Mouse (Mus musculus) small intestine, adult 2 months (tissue): Measurements from ENCODE around the gene Gatc. TPM values are rescaled to one million over a fixed set of nuclear protein-coding genes. Genes with fewer than 3 reads are reported as not detected.

Experiments used
- H3K27ac ChIP-seq: fragments of 200-500 bp; 2 replicates; pipeline ENCODE4 v1.5.1; 2012; ENCODE audit warnings: low read depth, low read length, control low read depth, inconsistent platforms; ENCODE audit not compliant: insufficient read depth
- H3K27me3 ChIP-seq: fragments of 200-500 bp; 2 replicates; pipeline ENCODE4 v1.6.1; 2012; ENCODE audit warnings: mild to moderate bottlenecking, moderate library complexity, low read length, inconsistent platforms; ENCODE audit not compliant: control insufficient read depth, insufficient read depth
- H3K36me3 ChIP-seq: fragments of 200-500 bp; 2 replicates; pipeline ENCODE4 v1.6.1; 2012; ENCODE audit warnings: mild to moderate bottlenecking, low read length, control low read depth, inconsistent platforms; ENCODE audit not compliant: control insufficient read depth, insufficient read depth
- H3K4me1 ChIP-seq: fragments of 200-500 bp; 2 replicates; pipeline ENCODE4 v1.6.1; 2012; ENCODE audit warnings: low read length, inconsistent platforms, mixed read lengths; ENCODE audit not compliant: control insufficient read depth, insufficient read depth, insufficient read length
- H3K4me3 ChIP-seq: fragments of 200-500 bp; 2 replicates; pipeline ENCODE4 v1.5.1; 2012; ENCODE audit warnings: low read depth, mild to moderate bottlenecking, control low read depth, inconsistent platforms, low read length, moderate library complexity
- CTCF ChIP-seq: fragments of 200-500 bp; IDR thresholded peaks from 2 replicates; pipeline ENCODE4 v1.5.1; 2012; ENCODE audit warnings: low read depth, mild to moderate bottlenecking, control low read depth, inconsistent platforms, low read length, moderate library complexity, mixed read lengths; ENCODE audit not compliant: insufficient replicate concordance, insufficient read length; ENCODE audit errors: extremely low read depth
- POLR2A ChIP-seq: fragments of 200-500 bp; IDR thresholded peaks from 2 replicates; pipeline ENCODE4 v1.6.1; 2012; ENCODE audit warnings: low read depth, mild to moderate bottlenecking, control low read depth, inconsistent platforms, low read length, moderate library complexity
- WGBS: fragments of 180-500 bp; shearing (Covaris S2); methylation state at CpG from one replicate; pipeline ENCODE4 v1.1.7; 2018; 5-methylcytosine and 5-hydroxymethylcytosine counted together
- polyA plus RNA-seq: library from polyadenylated mRNA; depleted of rRNA; stranded (reverse); fragments of >200 nt; gene quantifications from 2 replicates; pipeline ENCODE4 v1.2.3, GENCODE M21; 2012

Gene Gatc
- polyA plus RNA-seq, 1 experiment = 6.0 TPM

DNA sequence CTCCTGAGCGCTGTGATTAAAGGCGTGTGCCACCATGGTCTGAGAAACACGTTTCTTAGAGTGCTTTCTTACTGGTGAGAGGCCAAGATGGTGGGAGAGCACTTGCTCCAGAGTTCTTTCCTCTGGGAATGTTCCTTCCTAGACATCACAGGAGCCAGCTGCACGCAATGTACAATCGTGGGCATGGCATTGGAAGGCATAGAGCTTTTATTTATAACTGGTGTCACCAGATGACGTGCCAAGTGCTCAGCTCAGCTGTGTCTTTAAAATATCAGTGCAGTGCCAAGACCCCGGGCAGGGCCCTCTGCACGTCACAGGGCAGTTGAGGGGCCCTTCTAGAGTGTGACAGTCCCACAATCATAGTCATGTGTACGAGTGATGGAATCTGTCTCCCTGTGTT is 10.0 kb downstream of the Gatc start:
- peaks cover 3% of the 10 kb centered on the region for H3K4me1 ChIP-seq
- no peak overlapping the region for H3K27ac ChIP-seq
- H3K36me3 ChIP-seq = peaks cover 38% of the 10 kb centered on the region
- no peak for TF ChIP-seq POLR2A
- no peak overlapping the region for H3K4me3 ChIP-seq
- WGBS = 80% methylated on average over 9 of the region's 9 CpGs
- no peaks in the 10 kb centered on the region for H3K27me3 ChIP-seq

DNA sequence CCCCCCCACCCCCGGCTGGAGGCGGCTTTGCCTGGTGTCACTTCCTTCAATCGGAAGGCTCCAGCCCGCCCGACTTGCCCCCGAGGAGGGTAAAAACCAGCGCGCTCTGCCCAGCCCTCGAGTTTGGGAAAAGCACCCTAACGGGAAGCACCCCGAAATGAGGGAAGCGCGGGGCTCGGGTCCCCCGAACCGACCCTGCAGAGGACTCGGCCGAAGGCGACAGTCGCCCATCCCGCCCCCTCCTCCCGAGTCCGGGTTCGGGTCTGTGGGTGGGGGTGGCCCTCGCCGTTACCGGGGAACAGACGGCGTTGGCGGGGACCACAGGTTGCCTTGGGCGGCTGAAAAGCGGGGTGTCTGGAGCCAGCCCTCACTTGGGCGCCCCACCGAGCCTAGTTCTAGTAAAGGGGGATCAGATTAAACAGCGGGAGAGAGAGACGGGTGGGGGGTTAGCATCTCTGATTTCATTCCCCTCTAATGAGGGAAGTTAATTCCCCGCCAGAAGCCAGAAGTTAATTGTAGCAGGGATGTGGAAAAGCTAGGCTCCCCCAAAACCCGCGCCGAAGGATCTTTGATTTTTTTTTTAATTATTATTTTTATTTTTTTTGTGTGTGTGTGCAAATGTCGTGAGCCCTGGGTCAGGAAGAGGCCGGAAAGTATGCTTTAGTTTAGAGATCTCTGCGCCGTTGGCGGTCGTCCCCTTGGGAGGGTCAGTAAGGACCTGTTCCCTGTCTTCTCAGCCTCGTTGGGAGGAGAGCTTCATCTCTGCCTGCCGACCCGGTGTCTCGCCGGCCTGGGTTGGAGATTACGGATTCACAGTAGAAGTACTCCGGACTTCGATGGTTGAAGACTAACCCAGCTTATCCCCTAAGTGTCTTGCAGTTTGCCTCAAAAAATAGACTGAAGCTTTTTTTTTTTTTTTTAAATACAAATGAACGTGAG is 13.1 kb downstream of the Gatc start:
- Histone ChIP-seq H3K36me3 (peaks cover 15% of the 10 kb centered on the region), H3K4me1 (peaks cover 3% of the 10 kb centered on the region), H3K27ac (no peak overlapping the region), H3K4me3 (peak overlapping the region; percentile 81), H3K27me3 (no peaks in the 10 kb centered on the region)
- TF ChIP-seq POLR2A (no peak), CTCF (no peak)
- 1% methylated on average over 53 of the region's 55 CpGs for WGBS

DNA sequence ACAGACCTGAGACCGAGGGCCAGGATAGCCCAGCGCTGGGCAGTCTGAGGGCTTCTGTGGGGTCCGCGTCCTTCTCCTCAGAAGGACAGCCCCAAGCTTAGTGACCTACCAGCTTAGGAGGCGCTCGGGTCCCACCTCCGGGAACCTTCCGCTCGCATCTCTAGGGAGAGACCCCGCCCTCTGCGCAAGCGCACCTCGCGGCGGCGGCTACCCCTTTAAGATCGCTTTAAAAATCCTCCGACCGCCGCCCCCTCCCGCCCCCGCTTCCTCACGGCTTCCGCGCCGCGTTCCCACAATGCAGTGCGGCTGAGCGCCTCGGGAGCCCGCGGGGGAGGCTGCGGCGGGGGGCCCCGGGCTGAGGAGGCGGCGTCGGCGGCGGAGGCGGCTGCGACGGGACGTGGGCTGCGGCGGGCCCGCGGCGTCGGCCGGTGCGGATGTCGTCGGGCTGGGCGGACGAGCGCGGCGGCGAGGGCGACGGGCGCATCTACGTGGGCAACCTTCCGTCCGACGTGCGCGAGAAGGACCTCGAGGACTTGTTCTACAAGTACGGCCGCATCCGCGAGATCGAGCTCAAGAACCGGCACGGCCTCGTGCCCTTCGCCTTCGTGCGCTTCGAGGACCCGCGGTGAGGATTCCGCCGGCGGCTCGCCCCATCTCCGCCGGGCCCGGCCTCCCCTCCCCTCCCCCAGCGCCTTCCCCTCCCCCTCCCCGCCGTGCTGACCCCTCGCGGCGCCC is 13.9 kb downstream of the Gatc start, which contains the start of gene Srsf9:
TSS of gene Srsf9 (plus strand) at position 303 of the 735 bp plus-strand sequence.
- under 1% methylated on average over 92 of the region's 97 CpGs for WGBS
- Histone ChIP-seq H3K27me3 (no peaks in the 10 kb centered on the region), H3K4me3 (peak within 1 kb of the TSS; percentile 81), H3K36me3 (peaks cover 8% of the 10 kb centered on the region), H3K4me1 (peaks cover 3% of the 10 kb centered on the region), H3K27ac (peak within 1 kb of the TSS; percentile 82)
- no peak for TF ChIP-seq CTCF
- peak; percentile 56 for TF ChIP-seq POLR2A

DNA sequence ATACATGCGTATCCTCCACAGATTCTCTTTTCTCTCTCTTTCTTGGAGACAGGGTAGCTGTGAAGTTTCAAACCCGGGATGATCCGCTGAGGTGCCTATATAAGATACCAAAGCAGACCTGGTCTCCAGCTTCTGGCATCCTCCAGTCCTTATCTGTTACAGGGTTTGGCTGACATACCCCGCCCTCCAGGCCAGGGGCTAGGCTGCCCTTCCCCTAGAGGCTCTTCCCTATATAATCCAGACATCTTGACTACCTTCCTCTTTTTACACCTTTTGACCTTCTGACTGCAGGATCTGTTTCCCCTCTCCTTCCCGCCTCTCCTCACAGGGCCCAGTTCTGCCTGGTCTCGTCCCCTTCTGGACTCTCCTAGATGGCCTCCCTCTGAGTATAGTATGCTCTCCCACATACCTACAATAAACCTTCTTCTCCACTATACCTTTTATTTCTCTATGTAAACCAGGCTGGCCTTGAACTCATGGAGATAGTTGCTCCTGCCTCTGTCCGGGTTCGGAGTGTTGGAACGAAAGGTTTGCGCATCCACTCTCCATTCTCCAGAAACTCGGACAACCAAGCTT is 14.6 kb downstream of the Gatc start:
- Histone ChIP-seq H3K27me3 (no peaks in the 10 kb centered on the region), H3K36me3 (peaks cover 4% of the 10 kb centered on the region; the same call in 1 of the 2 replicates), H3K27ac (peak overlapping the region; percentile 25), H3K4me1 (peaks cover 3% of the 10 kb centered on the region), H3K4me3 (peak overlapping the region; percentile 81)
- no peak for TF ChIP-seq POLR2A
- TF ChIP-seq CTCF = no peak; the same call in 1 of the 2 replicates
- WGBS = 13% methylated on average over 11 of the region's 11 CpGs

DNA sequence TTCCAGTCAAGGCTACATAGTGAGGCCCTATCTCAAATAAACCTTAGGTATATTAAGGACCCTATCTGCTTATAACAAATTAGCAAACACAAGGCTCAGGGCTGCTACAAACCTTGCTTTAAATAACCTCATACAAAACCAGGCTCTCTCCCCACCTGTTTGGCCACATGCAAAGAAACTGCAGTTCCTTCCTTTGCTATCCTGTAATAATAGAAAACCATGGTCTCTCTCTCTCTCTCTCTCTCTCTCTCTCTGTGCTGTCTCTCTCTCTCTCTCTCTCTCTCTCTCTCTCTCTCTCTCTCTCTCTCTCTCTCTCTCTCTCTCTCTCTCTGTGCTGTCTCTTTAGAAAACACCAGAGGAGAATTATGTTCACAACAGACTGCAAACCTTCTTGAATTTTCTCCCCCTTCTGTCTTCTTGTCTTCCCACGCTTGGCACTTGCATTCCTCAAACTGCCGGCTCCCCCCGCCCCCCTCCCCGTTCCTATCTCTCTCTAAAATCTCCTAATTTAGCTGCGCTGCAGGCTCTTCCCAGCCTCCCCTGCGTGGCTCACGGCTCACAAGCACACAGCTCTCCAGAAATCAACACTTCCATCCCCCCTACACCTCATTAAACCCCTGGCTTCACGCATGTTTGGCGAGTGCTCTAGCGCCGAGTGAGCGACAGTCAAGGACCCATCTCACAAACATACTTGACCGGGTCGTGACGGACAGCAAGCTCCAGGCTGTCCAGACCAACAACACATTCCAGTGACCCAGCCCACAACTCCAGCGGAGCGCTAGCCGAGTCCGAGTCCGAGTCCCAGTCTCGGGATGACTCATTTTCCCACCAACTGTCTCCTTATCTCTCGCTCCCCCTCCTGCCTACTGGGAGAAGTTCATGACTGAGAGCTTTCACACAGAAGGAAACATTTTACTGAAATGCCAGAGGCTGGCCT is 21.7 kb downstream of the Gatc start:
- no peaks in the 10 kb centered on the region for H3K27me3 ChIP-seq
- no peak for TF ChIP-seq POLR2A
- TF ChIP-seq CTCF = peak; percentile 54; the same call in 1 of the 2 replicates
- H3K4me1 ChIP-seq = peaks cover 9% of the 10 kb centered on the region; the same call in 1 of the 2 replicates
- peak overlapping the region; percentile 51 for H3K4me3 ChIP-seq
- H3K36me3 ChIP-seq = no peaks in the 10 kb centered on the region
- peak overlapping the region; percentile 29; the same call in 1 of the 2 replicates for H3K27ac ChIP-seq
- WGBS = 9% methylated on average over 22 of the region's 22 CpGs

DNA sequence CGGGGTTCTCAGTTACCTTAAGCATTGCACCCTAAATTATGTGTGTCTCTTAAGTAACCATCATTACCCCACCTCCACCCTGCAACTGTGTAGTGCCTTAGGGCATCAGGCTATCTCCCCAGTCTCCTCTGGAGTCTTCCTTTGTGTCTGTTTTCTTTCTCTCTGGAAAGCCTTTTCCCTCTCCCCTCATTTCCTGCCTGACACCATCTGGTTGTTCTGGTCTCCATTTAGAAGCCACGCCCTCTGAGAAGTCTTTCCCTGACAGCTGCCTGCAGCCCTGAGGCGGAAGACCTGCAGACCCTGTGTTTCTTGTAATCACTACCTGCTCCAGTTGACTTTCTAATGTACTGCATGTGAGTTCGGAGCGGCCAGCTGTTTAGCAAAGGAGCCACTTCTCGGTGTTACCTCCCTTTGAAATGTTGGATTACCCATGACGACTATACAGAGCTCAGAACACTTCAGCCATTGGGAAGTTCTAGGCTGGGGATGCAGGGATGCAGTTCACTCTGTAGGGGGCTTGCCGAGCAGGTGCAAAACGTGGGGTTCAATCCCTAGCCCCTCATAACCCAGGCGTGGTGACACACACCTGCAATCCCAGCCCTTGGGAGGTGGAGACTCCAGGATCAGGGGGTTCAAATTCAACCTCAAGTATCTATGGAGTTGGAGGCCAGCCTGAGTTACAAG is 23.2 kb downstream of the Gatc start:
- WGBS = 24% methylated on average over 10 of the region's 10 CpGs
- Histone ChIP-seq H3K36me3 (no peaks in the 10 kb centered on the region), H3K27me3 (no peaks in the 10 kb centered on the region), H3K4me3 (no peak overlapping the region), H3K4me1 (peaks cover 20% of the 10 kb centered on the region; the same call in 1 of the 2 replicates), H3K27ac (peak overlapping the region; percentile 18; the same call in 1 of the 2 replicates)
- no peak for TF ChIP-seq CTCF
- no peak for TF ChIP-seq POLR2A
